9 mouse cellular contexts compared by ENCODE assay signal in genomic region chr6:97848191-97848857, GRCm38 (mm10). TPM values are rescaled to one million over a fixed set of nuclear protein-coding genes. Genes with fewer than 3 reads are reported as not detected.
A peak's percentile ranks its signal among the peaks of the same experiment; 100 is the strongest.
DNase-seq lines count a peak whose midpoint lies in the region; ATAC-seq and TF ChIP-seq lines count a peak whose summit lies in the region.
"Had no signal": no experiment of that assay in that cellular context is flagged by ENCODE, and none has a peak within 500 bp of the region (broad histone marks: within the 10 kb centered on the region; RNA-seq: fewer than 3 reads in every experiment).

No protein-coding gene starts in this region.

- H3K4me3 ChIP-seq in left cerebral cortex, adult 2 months: no peak overlapping the region
- H3K4me3 ChIP-seq in bone marrow macrophage, adult 2 months (ENCODE audit: insufficient read depth, low read length): no peak overlapping the region
- H3K4me3 ChIP-seq in heart, embryonic 12.5 days: no peak overlapping the region
- no peak overlapping the region for H3K4me3 ChIP-seq in hindbrain, embryonic 13.5 days
- H3K4me3 ChIP-seq: hindbrain, embryonic 15.5 days had no signal

- H3K27me3 ChIP-seq in heart, embryonic 12.5 days (replicated peaks): no peaks in the 10 kb centered on the region
- no peaks in the 10 kb centered on the region for H3K27me3 ChIP-seq in hindbrain, embryonic 13.5 days
- H3K27me3 ChIP-seq: hindbrain, embryonic 15.5 days had no signal

- intact Hi-C loops in left cerebral cortex, adult 2 months (cut with DNase I): no loop called here

- WGBS in heart, embryonic 12.5 days: 36% methylated on average over 9 of the region's 9 CpGs
- 64% methylated on average over 9 of the region's 9 CpGs for WGBS in hindbrain, embryonic 13.5 days

- peak overlapping the region; percentile 16; the same call in 1 of the 2 replicates for H3K27ac ChIP-seq in left cerebral cortex, adult 2 months
- H3K27ac ChIP-seq in bone marrow macrophage, adult 2 months (ENCODE audit: insufficient read depth, low read depth, low read length): peak overlapping the region; percentile 17; the same call in 1 of the 2 replicates
- H3K27ac ChIP-seq in heart, embryonic 12.5 days (ENCODE audit: poor library complexity, severe bottlenecking): peak overlapping the region; percentile 2
- H3K27ac ChIP-seq in hindbrain, embryonic 13.5 days: no peak overlapping the region
- H3K27ac ChIP-seq: hindbrain, embryonic 15.5 days had no signal

- no peak for TF ChIP-seq POLR2A in bone marrow macrophage, adult 2 months (IDR thresholded peaks at IDR 0.05; ENCODE audit: borderline replicate concordance, low read depth, low read length)

- no peaks in the 10 kb centered on the region for H3K9me3 ChIP-seq in heart, embryonic 12.5 days (replicated peaks)
- no peaks in the 10 kb centered on the region for H3K9me3 ChIP-seq in hindbrain, embryonic 13.5 days
- H3K9me3 ChIP-seq: hindbrain, embryonic 15.5 days had no signal

- H3K4me2 ChIP-seq in heart, embryonic 12.5 days: no peak overlapping the region
- H3K4me2 ChIP-seq in hindbrain, embryonic 13.5 days: no peak overlapping the region
- H3K4me2 ChIP-seq: hindbrain, embryonic 15.5 days had no signal

- no peaks in the 10 kb centered on the region for H3K36me3 ChIP-seq in heart, embryonic 12.5 days
- H3K36me3 ChIP-seq in hindbrain, embryonic 13.5 days: no peaks in the 10 kb centered on the region
- H3K36me3 ChIP-seq: hindbrain, embryonic 15.5 days had no signal

- 0 out of 2 replicates have a peak overlapping the region, but pooled peaks have one; percentile 20 for H3K9ac ChIP-seq in heart, embryonic 12.5 days
- no peak overlapping the region for H3K9ac ChIP-seq in hindbrain, embryonic 13.5 days
- H3K9ac ChIP-seq: hindbrain, embryonic 15.5 days had no signal

- DNase-seq in left cerebral cortex, adult 2 months (ENCODE audit: extremely low spot score in 1 of 2, low spot score in 2 of 2): no peak
- DNase-seq in left cerebral cortex, adult 11 months (ENCODE audit: low spot score): no peak
- peak; percentile 51 for DNase-seq in lung, postnatal 36 days
- DNase-seq in cerebellum, postnatal 25 days: no peak
- no peak for DNase-seq in thymus, postnatal 4 days

- peak; percentile 51; the same call in 1 of the 2 replicates for ATAC-seq in heart, embryonic 12.5 days (ENCODE audit: insufficient number of reproducible peaks, low FRiP score)
- no peak for ATAC-seq in hindbrain, embryonic 13.5 days (ENCODE audit: low FRiP score)

- H3K4me1 ChIP-seq in bone marrow macrophage, adult 2 months (ENCODE audit: control insufficient read depth, insufficient read depth, low read length): peaks cover 41% of the 10 kb centered on the region
- H3K4me1 ChIP-seq in heart, embryonic 12.5 days (replicated peaks): peaks cover 26% of the 10 kb centered on the region
- no peaks in the 10 kb centered on the region for H3K4me1 ChIP-seq in hindbrain, embryonic 13.5 days (replicated peaks)
- H3K4me1 ChIP-seq: hindbrain, embryonic 15.5 days had no signal

- no peak for TF ChIP-seq CTCF in left cerebral cortex, adult 2 months (IDR thresholded peaks at IDR 0.05)
- TF ChIP-seq CTCF in bone marrow macrophage, adult 2 months (IDR thresholded peaks at IDR 0.05; ENCODE audit: low read depth, low read length): no peak

RNA-seq across cellular contexts. Expression of gene Mitf, which starts 41.5 kb away (rescaled TPM):
- 1 to 10 TPM; 7.8 to 8.2 TPM for total RNA-seq in left cerebral cortex, adult 2 months (2021)
- polyA plus RNA-seq in bone marrow macrophage, adult 2 months (2012; ENCODE audit: insufficient read depth, insufficient read length, missing spikeins): 48.4 and 52.1 TPM in 2 replicates
- 19.5 and 20.9 TPM in 2 replicates for polyA plus RNA-seq in heart, embryonic 12.5 days (2016; fragmentation: Nextera tagmentation; extraction: Ambion mirVana)
- polyA plus RNA-seq in hindbrain, embryonic 13.5 days (2015; fragmentation: Nextera tagmentation; extraction: Ambion mirVana): 1.8 and 2.1 TPM in 2 replicates
